Mouse (Mus musculus) CH12.LX (cell line): Measurements from ENCODE around the gene Pold1. TPM values are rescaled to one million over a fixed set of nuclear protein-coding genes. Genes with fewer than 3 reads are reported as not detected.

Experiments
- DNase-seq: peaks from one replicate; pipeline ENCODE4 v3.0.0-alpha.2; 2013; ENCODE audit errors: extremely low read depth
- H3K27ac ChIP-seq: 2 replicates; pipeline ENCODE4 v1.5.1; 2012; ENCODE audit warnings: low read depth, mild to moderate bottlenecking, control low read depth, moderate library complexity; ENCODE audit not compliant: insufficient read depth
- H3K27me3 ChIP-seq: replicated peaks from 2 replicates; pipeline ENCODE3; 2012; ENCODE audit warnings: inconsistent platforms
- H3K36me3 ChIP-seq, 2 experiments: replicated peaks in 1 of 2; 2 replicates each; pipeline versions ENCODE3 to v1.6.1; 2012; ENCODE audit warnings: inconsistent platforms in 1 of 2, low read length in 1 of 2, mild to moderate bottlenecking in 1 of 2, mixed read lengths in 1 of 2, moderate library complexity in 1 of 2; ENCODE audit not compliant: control insufficient read depth in 1 of 2, insufficient read depth in 1 of 2
- H3K4me1 ChIP-seq, 2 experiments: 2 replicates each; pipeline ENCODE4 v1.6.1; 2012; ENCODE audit warnings: inconsistent platforms in 1 of 2, moderate library complexity in 1 of 2; ENCODE audit not compliant: insufficient read depth in 2 of 2, control insufficient read depth in 1 of 2
- H3K4me2 ChIP-seq: 2 replicates; pipeline ENCODE4 v1.6.1; 2012; ENCODE audit warnings: low read depth, mild to moderate bottlenecking, control low read depth; ENCODE audit not compliant: poor library complexity, insufficient read depth, severe bottlenecking
- H3K4me3 ChIP-seq, 3 experiments: fragments of 150-350 bp in 1 of 3; sonication (generic) in 1 of 3; replicated peaks in 1 of 3; 2 replicates each; pipeline versions ENCODE3 to v1.5.1; 2011 to 2012; ENCODE audit warnings: low read depth in 2 of 3, low read length in 2 of 3, mild to moderate bottlenecking in 2 of 3, moderate library complexity in 2 of 3, control low read depth in 1 of 3, improper control_type of control experiment in 1 of 3, inconsistent platforms in 1 of 3, mixed read lengths in 1 of 3; ENCODE audit not compliant: poor library complexity in 1 of 3
- H3K79me2 ChIP-seq: replicated peaks from 2 replicates; pipeline ENCODE4 v1.6.1; 2012; ENCODE audit warnings: mild to moderate bottlenecking, moderate library complexity; ENCODE audit not compliant: control insufficient read depth, poor library complexity, insufficient read depth, severe bottlenecking; ENCODE audit errors: extremely low read depth
- H3K9ac ChIP-seq: 2 replicates; pipeline ENCODE4 v1.6.1; 2012; ENCODE audit warnings: low read depth, mild to moderate bottlenecking, control low read depth, moderate library complexity; ENCODE audit not compliant: insufficient read depth
- H3K9me3 ChIP-seq: replicated peaks from 2 replicates; pipeline ENCODE3; 2012; ENCODE audit warnings: low read length, inconsistent platforms, mixed read lengths
- CHD2 ChIP-seq: IDR thresholded peaks from 2 replicates; pipeline ENCODE4 v1.6.1; 2011; ENCODE audit warnings: low read length, improper control_type of control experiment
- ELF1 ChIP-seq: IDR thresholded peaks from 2 replicates; pipeline ENCODE4 v1.6.1; 2014; ENCODE audit warnings: low read depth, mild to moderate bottlenecking, inconsistent platforms, low read length, improper control_type of control experiment
- GABPA ChIP-seq: IDR thresholded peaks from 2 replicates; pipeline ENCODE4 v1.6.1; 2012; ENCODE audit warnings: low read depth, low read length, improper control_type of control experiment, inconsistent platforms; ENCODE audit not compliant: insufficient replicate concordance
- JUND ChIP-seq: conservative IDR thresholded peaks from 2 replicates; pipeline ENCODE4 v1.6.1; 2011; ENCODE audit warnings: low read depth, low read length, improper control_type of control experiment
- KAT2A ChIP-seq: IDR thresholded peaks from 2 replicates; pipeline ENCODE4 v1.6.1; 2012; ENCODE audit warnings: low read length, improper control_type of control experiment, inconsistent platforms; ENCODE audit not compliant: insufficient replicate concordance
- MXI1 ChIP-seq: IDR thresholded peaks from 2 replicates; pipeline ENCODE4 v1.6.1; 2011; ENCODE audit warnings: mild to moderate bottlenecking, low read depth, low read length, improper control_type of control experiment
- NELFE ChIP-seq: IDR thresholded peaks from 2 replicates; pipeline ENCODE4 v1.6.1; 2011; ENCODE audit warnings: low read depth, low read length, improper control_type of control experiment
- POLR2AphosphoS2 ChIP-seq: IDR thresholded peaks from 2 replicates; pipeline ENCODE4 v1.6.1; 2011; ENCODE audit warnings: low read depth, low read length, improper control_type of control experiment
- RCOR1 ChIP-seq: conservative IDR thresholded peaks from 2 replicates; pipeline ENCODE4 v1.6.1; 2012; ENCODE audit warnings: low read depth, mild to moderate bottlenecking, inconsistent platforms, low read length, improper control_type of control experiment
- TBP ChIP-seq: conservative IDR thresholded peaks from 2 replicates; pipeline ENCODE4 v1.6.1; 2011; ENCODE audit warnings: low read depth, low read length, improper control_type of control experiment
- UBTF ChIP-seq: IDR thresholded peaks from 2 replicates; pipeline ENCODE4 v1.6.1; 2012; ENCODE audit warnings: low read depth, mild to moderate bottlenecking, inconsistent platforms, low read length, improper control_type of control experiment, moderate library complexity
- ZC3H11A ChIP-seq: IDR thresholded peaks from 2 replicates; pipeline ENCODE4 v1.6.1; 2012; ENCODE audit warnings: low read depth, mild to moderate bottlenecking, inconsistent platforms, low read length, improper control_type of control experiment
- ZNF384 ChIP-seq: IDR thresholded peaks from 2 replicates; pipeline ENCODE4 v1.6.1; 2012; ENCODE audit warnings: low read depth, low read length, improper control_type of control experiment, inconsistent platforms
- dilution Hi-C: fragments of 300-500 bp; cut with MboI; formaldehyde crosslinking; loops from 2 replicates; pipeline ENCODE4 v1.14.3; 2020; ENCODE audit warnings: low sequenced_read_pairs; ENCODE audit not compliant: extremely low pct_unique_long_range_greater_than_20kb, extremely low pct_ligation_motif_present
- in situ Hi-C: fragments of 300-500 bp; cut with MboI; formaldehyde crosslinking; loops from 3 replicates; pipeline ENCODE4 v1.14.3; 2019; ENCODE audit warnings: low sequenced_read_pairs, low pct_ligation_motif_present, low pct_unique_long_range_greater_than_20kb, mixed read lengths
- polyA plus RNA-seq: library from polyadenylated mRNA; unstranded; fragments of >175 nt; gene quantifications from 2 replicates; pipeline ENCODE4 v1.2.1, GENCODE M21; 2012; ENCODE audit warnings: low read depth; ENCODE audit not compliant: insufficient read length
- total RNA-seq, 2 experiments: library from RNA; depleted of rRNA; stranded (reverse); fragments of 300-350 nt in 1 of 2; fragments of >200 nt in 1 of 2; gene quantifications; 2 replicates each; pipeline ENCODE4 v1.2.3; 2012 to 2014

The Pold1 gene
- total and polyA plus RNA-seq, 3 experiments = 49.3 to 131 (median 67.6) TPM

DNA sequence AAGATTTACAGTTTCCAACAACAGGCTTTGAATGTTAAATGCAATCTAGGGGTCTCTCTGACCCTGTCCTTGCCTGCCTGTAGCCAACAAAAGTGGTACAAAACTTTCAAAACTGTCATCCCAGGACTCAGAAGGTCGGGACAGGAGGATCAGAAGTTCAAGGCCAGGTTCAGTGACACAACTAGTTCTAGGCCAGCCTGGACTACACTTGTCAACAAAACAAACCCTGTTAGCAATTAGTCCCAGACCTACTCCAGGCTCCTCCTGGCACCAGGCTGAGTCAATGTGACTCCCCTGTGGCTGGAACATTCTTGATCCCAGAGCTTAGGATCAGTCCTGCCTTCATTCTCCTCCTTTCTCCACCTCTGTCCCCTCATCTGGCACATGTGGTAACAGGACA lies 49.7 kb downstream of the Pold1 start:
- Histone ChIP-seq H3K4me1 (peaks cover 4 to 21% of the 10 kb centered on the region in 2 experiments; a peak in 3 of 4 replicates), H3K4me2 (no peak overlapping the region), H3K27ac (no peak overlapping the region), H3K9me3 (no peaks in the 10 kb centered on the region), H3K79me2 (peaks cover 8% of the 10 kb centered on the region; the same call in 1 of the 2 replicates), H3K9ac (no peak overlapping the region), H3K4me3 (no peak overlapping the region), H3K36me3 (peaks cover 12 to 43% of the 10 kb centered on the region in 2 experiments), H3K27me3 (no peaks in the 10 kb centered on the region)
- dilution Hi-C loops (no loop called here), in situ Hi-C loops (loop anchor here (10.0 kb wide), 1 partner anchor 234 kb away; the partner anchor contains the start of gene Gm15517)
- TF ChIP-seq ZNF384 (no peak), MXI1 (no peak), TBP (no peak), CHD2 (no peak), KAT2A (no peak), JUND (no peak), POLR2AphosphoS2 (no peak), RCOR1 (no peak), GABPA (no peak)
- no peak for DNase-seq

DNA sequence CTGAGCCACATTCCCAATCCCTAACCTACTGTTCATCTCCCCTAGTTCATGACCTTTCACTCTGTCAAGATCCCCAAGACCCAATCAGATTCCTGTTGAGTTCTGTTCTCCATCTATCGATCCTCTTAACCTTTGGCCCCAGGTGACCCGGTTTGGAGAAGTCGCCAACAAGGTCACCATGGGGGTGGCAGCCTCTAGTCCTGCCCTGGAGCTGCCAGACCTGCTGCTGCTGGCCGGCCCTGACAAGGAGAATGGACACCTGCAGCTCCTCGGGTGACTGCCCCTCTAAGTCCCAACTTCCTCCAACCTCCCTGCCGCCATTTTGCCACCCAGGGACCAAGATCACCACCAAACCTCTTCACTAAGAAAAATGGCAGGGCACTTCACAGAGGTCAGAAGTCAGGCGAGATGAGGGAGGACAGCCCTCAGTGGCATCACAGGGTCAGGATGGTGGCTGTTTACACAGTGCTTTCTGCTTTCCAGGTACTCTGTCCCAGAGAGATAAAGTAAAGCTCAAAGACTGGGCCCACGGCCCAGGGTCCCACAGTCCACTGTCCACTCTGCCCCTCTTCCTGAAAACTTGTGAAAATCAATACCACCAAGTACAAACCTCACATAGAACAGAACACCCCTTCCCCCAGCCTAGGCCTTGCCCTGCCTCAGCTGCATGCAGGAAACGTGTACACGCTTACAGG lies 51.1 kb downstream of the Pold1 start:
- Histone ChIP-seq H3K9ac (no peak overlapping the region), H3K4me3 (peak overlapping the region in 1 of 3 experiments; percentile 73), H3K9me3 (no peaks in the 10 kb centered on the region), H3K36me3 (peaks cover 6 to 42% of the 10 kb centered on the region in 2 experiments), H3K4me1 (peaks cover 4 to 21% of the 10 kb centered on the region in 2 experiments; a peak in 3 of 4 replicates), H3K4me2 (no peak overlapping the region; the same call in 1 of the 2 replicates), H3K27ac (no peak overlapping the region), H3K27me3 (no peaks in the 10 kb centered on the region), H3K79me2 (peaks cover 8% of the 10 kb centered on the region; the same call in 1 of the 2 replicates)
- no peak for DNase-seq
- in situ Hi-C loops (loop anchor here (10.0 kb wide), 1 partner anchor 233 kb away; the partner anchor contains the start of gene Gm15517), dilution Hi-C loops (no loop called here)
- TF ChIP-seq ELF1 (no peak), UBTF (no peak), ZC3H11A (no peak), NELFE (no peak)
